Mouse (Mus musculus): ENCODE data around the gene Psme3. TPM values are rescaled to one million over a fixed set of nuclear protein-coding genes. Genes with fewer than 3 reads are reported as not detected.

Psme3 gene
- 30.6 and 40.4 TPM in 2 replicates for polyA plus RNA-seq (2012; rRNA removed)

DNA sequence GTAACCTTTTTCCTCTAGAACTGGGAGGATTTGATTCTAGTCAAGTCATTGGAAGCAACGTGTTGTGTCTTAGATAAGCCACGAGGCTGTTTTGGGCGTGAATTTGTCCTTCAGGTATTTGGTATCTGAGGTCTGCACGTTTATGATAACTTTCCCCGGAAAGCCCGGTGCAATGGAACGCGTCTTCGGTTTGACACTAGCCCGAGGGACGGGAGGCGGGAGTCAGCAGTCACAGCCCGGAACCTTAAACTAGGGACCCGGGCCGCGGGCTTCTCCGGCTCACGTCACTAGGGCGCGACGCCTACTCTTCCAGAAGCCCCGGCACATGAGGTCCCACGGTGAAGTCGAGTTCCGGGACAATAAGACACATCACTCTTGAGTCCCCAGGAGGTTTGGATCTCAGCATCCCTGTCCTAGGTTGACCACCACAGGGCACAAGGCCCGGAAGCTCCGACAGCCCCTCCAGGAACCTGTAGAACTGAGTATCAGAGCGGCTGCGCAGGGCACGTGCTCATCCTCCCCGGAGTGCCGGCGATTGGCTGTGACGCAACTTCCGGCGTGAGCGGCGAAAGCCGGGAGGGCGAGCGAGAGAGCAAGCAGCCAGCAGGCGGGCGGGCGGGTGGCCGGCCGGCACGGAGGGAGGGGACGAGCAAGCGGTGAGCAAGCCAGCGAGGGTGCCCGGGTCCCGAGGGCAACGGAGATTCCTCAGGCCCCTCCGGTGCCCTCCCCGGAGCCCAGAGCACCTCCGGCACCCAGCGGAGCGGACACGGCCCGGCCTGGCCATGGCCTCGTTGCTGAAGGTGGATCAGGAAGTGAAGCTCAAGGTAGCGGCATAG lies at the start of gene Psme3:
Gene Psme3, plus strand, starts transcription at position 549 of the 836 bp plus-strand sequence.
- WGBS, result under 1% methylated on average over 62 of the region's 62 CpGs
- TF ChIP-seq CTCF (IDR thresholded peaks at IDR 0.05; ENCODE audit: insufficient read depth, low read length) (no peak), POLR2A (IDR thresholded peaks at IDR 0.05; ENCODE audit: borderline replicate concordance, extremely low read depth, low read depth, low read length) (peak; percentile 64; the same call in 1 of the 2 replicates)
- peak; percentile 93 for DNase-seq
- Histone ChIP-seq H3K4me3 (replicated peaks; ENCODE audit: extremely low read depth, low read depth, low read length) (peak within 1 kb of the TSS; percentile 88), H3K4me1 (ENCODE audit: control insufficient read depth, insufficient read depth, low read length) (peaks cover 5% of the 10 kb centered on the region)

DNA sequence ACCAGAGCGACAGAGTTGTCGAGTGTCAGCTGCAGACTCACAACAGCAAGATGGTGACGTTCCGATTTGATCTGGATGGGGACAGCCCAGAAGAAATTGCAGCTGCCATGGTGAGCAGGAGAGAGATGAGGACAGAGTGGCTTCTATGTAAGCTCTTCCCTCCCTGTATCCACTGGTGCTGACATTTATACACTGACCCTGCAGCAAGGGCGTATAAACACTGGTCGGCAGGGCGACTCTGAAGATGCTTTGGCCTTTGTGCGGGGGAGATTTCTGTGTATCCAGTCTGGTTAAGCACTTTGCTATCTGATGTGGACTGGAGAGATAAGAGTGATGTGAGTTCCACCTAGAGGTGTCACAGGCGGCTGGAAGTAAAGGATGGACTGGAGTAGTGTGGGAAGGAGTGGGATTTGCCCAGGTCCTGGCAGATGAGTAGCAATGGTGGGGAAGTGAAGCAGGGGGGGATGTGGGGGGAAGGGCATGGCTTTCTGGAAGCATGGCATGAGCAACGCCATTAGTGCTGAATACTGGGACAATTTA lies 46.4 kb upstream of the Psme3 start:
- 25% methylated on average over 10 of the region's 10 CpGs for WGBS
- DNase-seq, result no peak
- no peak for TF ChIP-seq CTCF (IDR thresholded peaks at IDR 0.05; ENCODE audit: insufficient read depth, low read length)
- TF ChIP-seq POLR2A (IDR thresholded peaks at IDR 0.05; ENCODE audit: borderline replicate concordance, extremely low read depth, low read depth, low read length), result no peak
- H3K4me3 ChIP-seq (replicated peaks; ENCODE audit: extremely low read depth, low read depth, low read length), result no peak overlapping the region
- no peaks in the 10 kb centered on the region; the same call in 1 of the 2 replicates for H3K4me1 ChIP-seq (ENCODE audit: control insufficient read depth, insufficient read depth, low read length)

DNA sequence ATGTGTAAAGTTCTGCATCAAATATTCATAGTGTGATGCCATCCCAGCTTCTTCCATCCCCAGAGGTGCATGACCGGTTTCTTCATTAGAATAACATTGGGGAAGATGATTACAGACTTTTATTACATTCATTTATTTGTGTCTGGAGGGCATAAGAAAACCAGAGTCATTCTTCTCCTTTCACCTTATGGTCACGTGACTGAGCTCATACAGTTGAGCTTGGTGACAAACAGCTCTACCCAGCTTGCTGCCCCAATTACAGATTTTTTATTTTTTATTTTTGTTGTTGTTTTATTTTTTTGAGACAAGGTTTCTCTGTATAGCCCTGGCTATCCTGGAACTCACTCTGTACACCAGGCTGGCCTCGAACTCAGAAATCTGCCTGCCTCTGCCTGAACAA lies 43.6 kb upstream of the Psme3 start:
- no peak overlapping the region for H3K4me3 ChIP-seq (replicated peaks; ENCODE audit: extremely low read depth, low read depth, low read length)
- no peak for TF ChIP-seq POLR2A (IDR thresholded peaks at IDR 0.05; ENCODE audit: borderline replicate concordance, extremely low read depth, low read depth, low read length)
- no peak for TF ChIP-seq CTCF (IDR thresholded peaks at IDR 0.05; ENCODE audit: insufficient read depth, low read length)
- DNase-seq, result no peak
- 90% methylated on average over 3 of the region's 3 CpGs for WGBS
- peaks cover 2% of the 10 kb centered on the region; the same call in 1 of the 2 replicates for H3K4me1 ChIP-seq (ENCODE audit: control insufficient read depth, insufficient read depth, low read length)

DNA sequence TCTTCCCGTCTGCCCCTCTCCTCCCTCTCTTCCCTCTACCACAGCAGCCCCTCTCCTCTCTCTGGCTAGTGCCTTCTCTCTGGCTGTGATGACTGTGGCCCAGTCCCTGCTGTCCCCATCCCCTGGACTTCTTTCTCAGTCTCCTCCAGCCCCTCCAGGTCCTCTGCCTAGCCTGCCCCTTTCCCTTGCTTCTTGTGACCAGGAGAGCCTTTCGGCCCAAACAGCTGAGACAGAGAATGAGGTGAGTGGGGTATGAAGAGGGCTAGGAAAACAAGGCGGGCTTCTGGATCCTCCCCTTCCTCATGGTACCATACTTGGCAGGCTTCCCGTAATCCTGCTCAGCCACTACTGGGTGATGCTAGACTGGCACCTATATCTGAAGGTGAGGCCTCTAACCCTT lies 40.7 kb upstream of the Psme3 start:
- TF ChIP-seq POLR2A (IDR thresholded peaks at IDR 0.05; ENCODE audit: borderline replicate concordance, extremely low read depth, low read depth, low read length) (no peak), CTCF (IDR thresholded peaks at IDR 0.05; ENCODE audit: insufficient read depth, low read length) (no peak)
- no peak for DNase-seq
- 60% methylated on average over 4 of the region's 4 CpGs for WGBS
- peaks cover 9% of the 10 kb centered on the region; the same call in 1 of the 2 replicates for H3K4me1 ChIP-seq (ENCODE audit: control insufficient read depth, insufficient read depth, low read length)
- H3K4me3 ChIP-seq (replicated peaks; ENCODE audit: extremely low read depth, low read depth, low read length), result no peak overlapping the region

DNA sequence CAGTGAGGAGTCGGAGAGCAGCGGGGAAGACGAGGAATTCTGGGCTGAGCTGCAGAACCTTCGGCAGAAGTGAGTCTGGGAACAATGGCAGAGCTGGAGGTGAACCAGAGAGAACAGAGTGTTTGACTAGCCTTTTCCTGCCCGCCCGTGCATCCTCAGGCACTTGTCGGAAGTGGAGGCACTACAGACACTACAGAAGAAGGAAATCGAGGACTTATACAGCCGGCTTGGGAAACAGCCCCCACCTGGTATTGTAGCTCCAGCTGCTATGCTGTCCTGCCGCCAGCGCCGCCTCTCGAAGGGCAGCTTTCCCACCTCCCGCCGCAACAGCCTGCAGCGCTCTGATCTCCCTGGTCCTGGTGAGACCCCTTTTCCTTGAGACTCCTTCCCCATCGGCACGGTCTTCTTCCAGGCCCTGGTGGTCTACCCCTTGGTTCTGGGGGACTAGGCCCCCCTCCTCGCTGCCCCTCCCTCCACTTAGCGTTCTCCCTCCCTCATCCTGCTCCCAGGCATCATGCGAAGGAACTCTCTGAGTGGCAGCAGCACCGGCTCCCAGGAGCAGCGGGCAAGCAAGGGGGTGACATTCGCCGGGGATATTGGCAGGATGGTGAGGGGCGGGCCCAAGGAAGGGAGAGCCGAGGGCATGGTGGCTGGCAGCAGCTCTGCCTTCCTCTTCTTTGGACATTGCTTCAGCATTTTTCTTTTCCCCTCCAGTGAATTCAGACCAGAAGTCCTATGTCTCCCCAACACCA lies 39.5 kb upstream of the Psme3 start:
- no peak for TF ChIP-seq CTCF (IDR thresholded peaks at IDR 0.05; ENCODE audit: insufficient read depth, low read length)
- peak; percentile 9; the same call in 1 of the 2 replicates for TF ChIP-seq POLR2A (IDR thresholded peaks at IDR 0.05; ENCODE audit: borderline replicate concordance, extremely low read depth, low read depth, low read length)
- 29% methylated on average over 27 of the region's 27 CpGs for WGBS
- H3K4me1 ChIP-seq (ENCODE audit: control insufficient read depth, insufficient read depth, low read length), result peaks cover 9% of the 10 kb centered on the region; the same call in 1 of the 2 replicates
- no peak overlapping the region for H3K4me3 ChIP-seq (replicated peaks; ENCODE audit: extremely low read depth, low read depth, low read length)
- DNase-seq, result no peak

DNA sequence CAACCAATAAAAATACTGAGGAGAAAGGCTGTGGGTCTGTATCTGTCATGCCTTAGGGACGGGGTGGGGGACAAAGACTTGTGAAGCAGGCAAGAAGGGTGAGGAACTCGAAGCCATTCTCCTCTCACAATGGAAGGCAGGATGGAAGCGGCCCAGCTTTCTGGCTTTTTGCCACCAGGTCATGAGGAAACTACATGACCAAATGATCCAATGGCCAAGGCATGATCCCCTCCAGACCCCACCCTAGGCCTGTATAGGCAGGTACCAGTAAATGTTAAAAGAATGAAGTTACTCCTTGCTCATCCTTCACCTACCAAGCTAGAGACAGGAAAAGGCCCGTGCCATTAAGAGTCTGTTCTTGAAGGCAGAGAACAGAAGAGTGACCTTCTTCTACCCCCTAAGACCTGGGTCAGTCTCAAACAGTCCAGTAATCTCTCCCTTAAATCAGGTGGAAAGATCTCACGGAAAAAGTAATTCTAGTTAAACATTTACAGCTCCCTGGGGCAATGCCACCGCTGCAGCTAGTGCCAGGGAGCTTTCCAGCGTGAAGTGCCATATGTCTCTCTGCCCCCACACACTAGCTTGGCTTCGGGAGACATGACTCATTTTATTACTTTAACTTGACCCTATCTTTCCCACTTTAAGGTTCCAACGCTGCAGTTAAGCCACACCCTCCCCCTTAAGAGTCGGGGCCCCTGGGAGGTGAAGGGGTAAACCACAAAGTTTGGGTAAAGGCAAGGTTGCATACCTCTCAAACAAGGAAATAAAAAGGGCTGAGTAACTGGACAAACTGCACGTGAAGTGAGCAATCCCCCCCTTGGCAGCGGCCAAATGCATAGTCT lies 38.4 kb upstream of the Psme3 start:
- Histone ChIP-seq H3K4me3 (replicated peaks; ENCODE audit: extremely low read depth, low read depth, low read length) (peak overlapping the region; percentile 97), H3K4me1 (ENCODE audit: control insufficient read depth, insufficient read depth, low read length) (peaks cover 9% of the 10 kb centered on the region; the same call in 1 of the 2 replicates)
- DNase-seq, result no peak
- WGBS, result 46% methylated on average over 12 of the region's 12 CpGs
- TF ChIP-seq CTCF (IDR thresholded peaks at IDR 0.05; ENCODE audit: insufficient read depth, low read length) (no peak), POLR2A (IDR thresholded peaks at IDR 0.05; ENCODE audit: borderline replicate concordance, extremely low read depth, low read depth, low read length) (no peak)

DNA sequence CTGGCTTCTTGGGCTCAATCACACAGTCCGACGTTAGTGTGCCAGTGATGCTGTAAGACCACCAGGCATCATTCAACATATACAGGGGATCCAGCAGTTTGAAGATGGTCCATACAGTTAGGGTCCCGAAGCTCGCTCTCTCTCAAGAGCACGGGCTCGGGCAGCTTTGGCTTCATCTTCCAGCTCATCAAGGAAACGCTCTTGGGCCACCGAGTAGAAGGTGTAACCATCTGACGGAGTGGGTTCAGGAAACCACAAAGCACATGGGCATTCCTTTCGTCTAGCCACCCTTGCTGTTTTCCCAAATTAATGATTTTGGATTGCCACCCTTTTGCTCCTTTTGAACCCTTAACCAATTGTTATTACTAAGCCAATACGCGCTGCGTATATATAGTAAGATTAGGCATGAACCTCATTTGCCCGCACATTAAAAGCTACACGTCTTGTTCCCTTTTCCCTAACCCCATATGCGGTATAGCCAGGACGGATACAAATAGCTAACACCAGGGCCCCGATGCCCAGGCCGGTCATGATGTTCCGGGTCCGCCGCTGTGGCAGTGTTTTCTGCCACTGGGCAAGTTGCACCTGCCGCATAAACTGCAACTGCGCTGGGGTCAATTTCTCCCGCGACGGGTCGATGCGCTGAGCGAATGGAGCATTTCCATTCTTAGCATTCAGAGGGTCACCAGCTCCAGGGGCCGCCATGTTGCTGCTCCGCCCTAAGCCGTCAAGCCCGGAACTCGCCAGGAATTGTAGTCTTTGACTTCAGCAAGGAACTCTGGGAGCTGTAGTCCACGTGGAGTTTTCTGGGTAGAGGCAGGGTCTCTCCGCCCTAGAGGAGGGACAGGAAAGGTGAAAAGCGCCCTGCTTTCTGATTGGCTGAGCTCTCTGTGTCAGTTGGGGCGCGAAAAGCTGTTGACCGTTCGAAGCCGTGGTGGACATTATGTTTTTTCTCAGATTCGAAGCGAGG lies 37.5 kb upstream of the Psme3 start, which contains the start of the genes Cntd1 and Coa3:
Gene Cntd1, plus strand, starts transcription at position 790 of the 970 bp plus-strand sequence.
Gene Coa3, minus strand, starts transcription at position 892 of the 970 bp plus-strand sequence.
- H3K4me1 ChIP-seq (ENCODE audit: control insufficient read depth, insufficient read depth, low read length), result peaks cover 9% of the 10 kb centered on the region; the same call in 1 of the 2 replicates
- DNase-seq, result peak; percentile 82
- TF ChIP-seq POLR2A (IDR thresholded peaks at IDR 0.05; ENCODE audit: borderline replicate concordance, extremely low read depth, low read depth, low read length) (peak; percentile 84; the same call in 1 of the 2 replicates), CTCF (IDR thresholded peaks at IDR 0.05; ENCODE audit: insufficient read depth, low read length) (no peak)
- peak within 1 kb of the TSS; percentile 97 for H3K4me3 ChIP-seq (replicated peaks; ENCODE audit: extremely low read depth, low read depth, low read length)
- WGBS, result 7% methylated on average over 45 of the region's 45 CpGs

DNA sequence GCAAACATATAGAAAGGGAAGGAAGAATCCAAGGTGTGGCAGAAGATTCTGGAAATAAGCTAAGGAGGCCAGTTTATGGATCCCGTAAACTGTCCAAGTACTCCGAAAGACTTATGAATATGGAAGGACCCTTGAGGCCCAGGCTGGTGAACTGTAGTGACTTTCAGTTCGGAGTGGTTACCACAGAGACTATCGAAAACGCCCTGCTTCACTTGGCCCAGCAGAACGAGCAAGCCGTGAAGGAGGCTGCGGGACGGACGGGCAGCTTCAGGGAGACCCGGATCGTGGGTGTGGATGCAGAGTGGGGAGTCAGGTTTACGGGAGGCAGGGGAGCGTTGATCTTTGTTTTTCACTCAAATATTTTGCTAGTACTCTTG lies 36.8 kb upstream of the Psme3 start:
- 58% methylated on average over 14 of the region's 14 CpGs for WGBS
- Histone ChIP-seq H3K4me1 (ENCODE audit: control insufficient read depth, insufficient read depth, low read length) (peaks cover 9% of the 10 kb centered on the region; the same call in 1 of the 2 replicates), H3K4me3 (replicated peaks; ENCODE audit: extremely low read depth, low read depth, low read length) (peak overlapping the region; percentile 31)
- no peak for TF ChIP-seq POLR2A (IDR thresholded peaks at IDR 0.05; ENCODE audit: borderline replicate concordance, extremely low read depth, low read depth, low read length)
- no peak for TF ChIP-seq CTCF (IDR thresholded peaks at IDR 0.05; ENCODE audit: insufficient read depth, low read length)
- DNase-seq, result peak; percentile 38

All from lung, adult 2 months (tissue).